Mouse (Mus musculus): ENCODE data around the gene Zfp956. TPM values are rescaled to one million over a fixed set of nuclear protein-coding genes. Genes with fewer than 3 reads are reported as not detected.
A peak's percentile ranks its signal among the peaks of the same experiment; 100 is the strongest.
"Not testable (repeated sequence)": the region's sequence is repeated elsewhere in the genome, so short reads cannot be mapped to it uniquely, and the experiment has no call there.

Gene Zfp956
- polyA plus RNA-seq, 1 experiment from 2014 or later = 9.7 TPM

GRCm38 (mm10) chr6:47954425-47954824, 1.2 kb downstream of the Zfp956 start:
- peaks cover 19% of the 10 kb centered on the region; the same call in 1 of the 2 replicates for H3K36me3 ChIP-seq (ENCODE audit: control insufficient read depth, insufficient read depth, low read length)
- ATAC-seq (replicated peaks; ENCODE audit: low FRiP score, low TSS enrichment, low read depth) (no peak), DNase-seq (ENCODE audit: low spot score) (no peak)
- no peak overlapping the region; the same call in 1 of the 2 replicates for H3K9ac ChIP-seq (ENCODE audit: low read length)
- no peaks in the 10 kb centered on the region for H3K9me3 ChIP-seq (ENCODE audit: control insufficient read depth, low read length)
- H3K4me1 ChIP-seq (replicated peaks; ENCODE audit: control insufficient read depth, insufficient read depth, low read length) = peaks cover 3% of the 10 kb centered on the region; the same call in 1 of the 2 replicates
- no peak overlapping the region for H3K4me3 ChIP-seq (ENCODE audit: low read depth, low read length)
- peak overlapping the region; percentile 88 for H3K4me2 ChIP-seq (ENCODE audit: low read length)
- WGBS = 87% methylated on average over 3 of the region's 3 CpGs
- no peak overlapping the region for H3K27ac ChIP-seq (ENCODE audit: low read depth)
- no peaks in the 10 kb centered on the region for H3K27me3 ChIP-seq (replicated peaks; ENCODE audit: control insufficient read depth, insufficient read depth, low read length)

GRCm38 (mm10) chr6:47957816-47958215, 4.6 kb downstream of the Zfp956 start:
- Histone ChIP-seq H3K27me3 (replicated peaks; ENCODE audit: control insufficient read depth, insufficient read depth, low read length) (no peaks in the 10 kb centered on the region), H3K4me1 (replicated peaks; ENCODE audit: control insufficient read depth, insufficient read depth, low read length) (peaks cover 3% of the 10 kb centered on the region; the same call in 1 of the 2 replicates), H3K4me2 (ENCODE audit: low read length) (no peak overlapping the region), H3K27ac (ENCODE audit: low read depth) (no peak overlapping the region), H3K9ac (ENCODE audit: low read length) (no peak overlapping the region), H3K4me3 (ENCODE audit: low read depth, low read length) (no peak overlapping the region), H3K9me3 (ENCODE audit: control insufficient read depth, low read length) (no peaks in the 10 kb centered on the region), H3K36me3 (ENCODE audit: control insufficient read depth, insufficient read depth, low read length) (peaks cover 28% of the 10 kb centered on the region)
- ATAC-seq (replicated peaks; ENCODE audit: low FRiP score, low TSS enrichment, low read depth) (no peak), DNase-seq (ENCODE audit: low spot score) (no peak)

GRCm38 (mm10) chr6:47960685-47961421, 7.7 kb downstream of the Zfp956 start:
- no peaks in the 10 kb centered on the region for H3K27me3 ChIP-seq (replicated peaks; ENCODE audit: control insufficient read depth, insufficient read depth, low read length)
- no peak overlapping the region for H3K9ac ChIP-seq (ENCODE audit: low read length)
- H3K4me2 ChIP-seq (ENCODE audit: low read length) = no peak overlapping the region
- H3K27ac ChIP-seq (ENCODE audit: low read depth) = no peak overlapping the region
- peaks cover 51% of the 10 kb centered on the region for H3K36me3 ChIP-seq (ENCODE audit: control insufficient read depth, insufficient read depth, low read length)
- WGBS = 84% methylated on average over 6 of the region's 6 CpGs
- H3K4me3 ChIP-seq (ENCODE audit: low read depth, low read length) = no peak overlapping the region
- DNase-seq (ENCODE audit: low spot score) (no peak), ATAC-seq (replicated peaks; ENCODE audit: low FRiP score, low TSS enrichment, low read depth) (no peak)
- H3K4me1 ChIP-seq (replicated peaks; ENCODE audit: control insufficient read depth, insufficient read depth, low read length) = no peaks in the 10 kb centered on the region
- H3K9me3 ChIP-seq (ENCODE audit: control insufficient read depth, low read length) = no peaks in the 10 kb centered on the region

GRCm38 (mm10) chr6:47963051-47963450, 9.9 kb downstream of the Zfp956 start:
- no peak overlapping the region for H3K9ac ChIP-seq (ENCODE audit: low read length)
- 79% methylated on average over 7 of the region's 7 CpGs for WGBS
- DNase-seq (ENCODE audit: low spot score) = no peak
- peaks cover 37% of the 10 kb centered on the region for H3K36me3 ChIP-seq (ENCODE audit: control insufficient read depth, insufficient read depth, low read length)
- no peaks in the 10 kb centered on the region for H3K4me1 ChIP-seq (replicated peaks; ENCODE audit: control insufficient read depth, insufficient read depth, low read length)
- no peak for ATAC-seq (replicated peaks; ENCODE audit: low FRiP score, low TSS enrichment, low read depth)
- H3K27me3 ChIP-seq (replicated peaks; ENCODE audit: control insufficient read depth, insufficient read depth, low read length) = no peaks in the 10 kb centered on the region
- no peak overlapping the region for H3K4me2 ChIP-seq (ENCODE audit: low read length)
- H3K27ac ChIP-seq (ENCODE audit: low read depth) = no peak overlapping the region
- no peaks in the 10 kb centered on the region for H3K9me3 ChIP-seq (ENCODE audit: control insufficient read depth, low read length)
- H3K4me3 ChIP-seq (ENCODE audit: low read depth, low read length) = no peak overlapping the region

- not testable (repeated sequence) for H3K9ac ChIP-seq (ENCODE audit: low read length); H3K27me3 ChIP-seq (replicated peaks; ENCODE audit: control insufficient read depth, insufficient read depth, low read length); H3K4me3 ChIP-seq (ENCODE audit: low read depth, low read length); ATAC-seq (replicated peaks; ENCODE audit: low FRiP score, low TSS enrichment, low read depth); H3K4me1 ChIP-seq (replicated peaks; ENCODE audit: control insufficient read depth, insufficient read depth, low read length); H3K9me3 ChIP-seq (ENCODE audit: control insufficient read depth, low read length); H3K27ac ChIP-seq (ENCODE audit: low read depth); DNase-seq (ENCODE audit: low spot score); H3K4me2 ChIP-seq (ENCODE audit: low read length)
- 92% methylated on average over 1 of the region's 1 CpGs for WGBS
- H3K36me3 ChIP-seq (ENCODE audit: control insufficient read depth, insufficient read depth, low read length) = peaks cover 22% of the 10 kb centered on the region
Observed at GRCm38 (mm10) chr6:47968166-47968565, 15.0 kb downstream of the Zfp956 start.

- Histone ChIP-seq H3K4me3 (ENCODE audit: low read depth, low read length) (no peak overlapping the region), H3K9me3 (ENCODE audit: control insufficient read depth, low read length) (no peaks in the 10 kb centered on the region), H3K27ac (ENCODE audit: low read depth) (no peak overlapping the region), H3K4me2 (ENCODE audit: low read length) (no peak overlapping the region), H3K4me1 (replicated peaks; ENCODE audit: control insufficient read depth, insufficient read depth, low read length) (no peaks in the 10 kb centered on the region), H3K9ac (ENCODE audit: low read length) (no peak overlapping the region), H3K36me3 (ENCODE audit: control insufficient read depth, insufficient read depth, low read length) (no peaks in the 10 kb centered on the region), H3K27me3 (replicated peaks; ENCODE audit: control insufficient read depth, insufficient read depth, low read length) (no peaks in the 10 kb centered on the region)
- ATAC-seq (replicated peaks; ENCODE audit: low FRiP score, low TSS enrichment, low read depth) (no peak), DNase-seq (ENCODE audit: low spot score) (no peak)
- WGBS = 84% methylated on average over 1 of the region's 1 CpGs
Observed at GRCm38 (mm10) chr6:47974599-47974998, 21.4 kb downstream of the Zfp956 start.

- ATAC-seq (replicated peaks; ENCODE audit: low FRiP score, low TSS enrichment, low read depth) (peak; percentile 94), DNase-seq (ENCODE audit: low spot score) (peak; percentile 88)
- no peak overlapping the region for H3K4me2 ChIP-seq (ENCODE audit: low read length)
- H3K9me3 ChIP-seq (ENCODE audit: control insufficient read depth, low read length) = no peaks in the 10 kb centered on the region
- no peak overlapping the region for H3K4me3 ChIP-seq (ENCODE audit: low read depth, low read length)
- no peaks in the 10 kb centered on the region for H3K4me1 ChIP-seq (replicated peaks; ENCODE audit: control insufficient read depth, insufficient read depth, low read length)
- no peaks in the 10 kb centered on the region for H3K36me3 ChIP-seq (ENCODE audit: control insufficient read depth, insufficient read depth, low read length)
- no peak overlapping the region for H3K27ac ChIP-seq (ENCODE audit: low read depth)
- H3K9ac ChIP-seq (ENCODE audit: low read length) = no peak overlapping the region
- WGBS = 12% methylated on average over 6 of the region's 6 CpGs
- H3K27me3 ChIP-seq (replicated peaks; ENCODE audit: control insufficient read depth, insufficient read depth, low read length) = no peaks in the 10 kb centered on the region
Observed at GRCm38 (mm10) chr6:47978897-47979368, 25.7 kb downstream of the Zfp956 start.

- no peaks in the 10 kb centered on the region for H3K27me3 ChIP-seq (replicated peaks; ENCODE audit: control insufficient read depth, insufficient read depth, low read length)
- no peaks in the 10 kb centered on the region for H3K9me3 ChIP-seq (ENCODE audit: control insufficient read depth, low read length)
- no peak overlapping the region for H3K9ac ChIP-seq (ENCODE audit: low read length)
- 22% methylated on average over 2 of the region's 2 CpGs for WGBS
- H3K4me1 ChIP-seq (replicated peaks; ENCODE audit: control insufficient read depth, insufficient read depth, low read length) = no peaks in the 10 kb centered on the region
- H3K4me2 ChIP-seq (ENCODE audit: low read length) = no peak overlapping the region
- H3K4me3 ChIP-seq (ENCODE audit: low read depth, low read length) = no peak overlapping the region
- no peak overlapping the region for H3K27ac ChIP-seq (ENCODE audit: low read depth)
- H3K36me3 ChIP-seq (ENCODE audit: control insufficient read depth, insufficient read depth, low read length) = no peaks in the 10 kb centered on the region
- 0 out of 2 replicates have a peak, but pooled peaks have one; percentile 55 for ATAC-seq (replicated peaks; ENCODE audit: low FRiP score, low TSS enrichment, low read depth)
- DNase-seq (ENCODE audit: low spot score) = no peak
Observed at GRCm38 (mm10) chr6:47983936-47984335, 30.7 kb downstream of the Zfp956 start.

- H3K9ac ChIP-seq (ENCODE audit: low read length) = no peak overlapping the region
- 89% methylated on average over 9 of the region's 9 CpGs for WGBS
- DNase-seq (ENCODE audit: low spot score) (no peak), ATAC-seq (replicated peaks; ENCODE audit: low FRiP score, low TSS enrichment, low read depth) (no peak)
- no peak overlapping the region for H3K4me3 ChIP-seq (ENCODE audit: low read depth, low read length)
- H3K27ac ChIP-seq (ENCODE audit: low read depth) = no peak overlapping the region
- no peaks in the 10 kb centered on the region for H3K27me3 ChIP-seq (replicated peaks; ENCODE audit: control insufficient read depth, insufficient read depth, low read length)
- H3K36me3 ChIP-seq (ENCODE audit: control insufficient read depth, insufficient read depth, low read length) = no peaks in the 10 kb centered on the region
- H3K4me2 ChIP-seq (ENCODE audit: low read length) = no peak overlapping the region
- H3K9me3 ChIP-seq (ENCODE audit: control insufficient read depth, low read length) = no peaks in the 10 kb centered on the region
- H3K4me1 ChIP-seq (replicated peaks; ENCODE audit: control insufficient read depth, insufficient read depth, low read length) = no peaks in the 10 kb centered on the region
Observed at GRCm38 (mm10) chr6:47995661-47996060, 42.5 kb downstream of the Zfp956 start.
